Mouse (Mus musculus): Measurements from ENCODE around the gene Lin7c. TPM values are rescaled to one million over a fixed set of nuclear protein-coding genes. Genes with fewer than 3 reads are reported as not detected.

Gene Lin7c
- total and polyA plus RNA-seq, 2 experiments from 2014 or later = 175 to 283 TPM

DNA sequence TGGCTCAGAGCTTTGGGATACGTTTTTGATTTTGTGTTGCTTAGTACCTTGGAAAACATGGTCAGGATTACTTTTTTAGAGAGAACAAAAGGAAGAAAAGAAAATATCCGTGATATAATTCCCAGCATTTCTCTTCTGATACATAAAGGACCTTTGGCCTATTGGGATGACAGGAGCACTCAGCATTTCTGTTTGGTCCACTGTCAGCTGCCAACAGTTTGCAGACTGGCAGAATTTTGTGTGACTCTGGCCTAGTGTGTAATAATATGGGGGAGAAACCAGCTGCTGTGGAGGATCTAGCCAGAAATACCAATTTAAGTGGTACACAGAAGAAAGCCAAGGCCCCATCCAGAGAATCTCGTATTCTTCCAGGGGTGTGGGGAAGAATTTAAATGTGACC is 59.7 kb downstream of the Lin7c start:
- Histone ChIP-seq H3K4me3 (ENCODE audit: low read depth, low read length) (no peak overlapping the region), H3K36me3 (ENCODE audit: insufficient read depth) (no peaks in the 10 kb centered on the region), H3K27me3 (ENCODE audit: insufficient read depth, low read length) (peaks cover 39% of the 10 kb centered on the region), H3K9me3 (ENCODE audit: low read length) (no peaks in the 10 kb centered on the region), H3K4me1 (ENCODE audit: insufficient read depth) (peaks cover 5% of the 10 kb centered on the region), H3K9ac (no peak overlapping the region), H3K4me2 (ENCODE audit: low read depth) (no peak overlapping the region), H3K27ac (ENCODE audit: low read depth, low read length) (no peak overlapping the region)
- ATAC-seq (no peak), DNase-seq (no peak)
- WGBS = 67% methylated on average over 3 of the region's 3 CpGs
- TF ChIP-seq CTCF (IDR thresholded peaks at IDR 0.05; ENCODE audit: low read depth) = no peak

Other genes with a start within 250 kb of the Lin7c start
- gene Bdnf, start 216.2 kb upstream of the Lin7c start, total RNA-seq (2014; rRNA removed) = 4.6 and 8.0 TPM in 2 replicates
- gene Bdnf, start 216.2 kb upstream of the Lin7c start, polyA plus RNA-seq (2015; fragmentation: Nextera tagmentation; extraction: Ambion mirVana) = 3.6 and 6.0 TPM in 2 replicates
- 18.1 and 26.7 TPM in 2 replicates for gene Lgr4, start 26.8 kb downstream of the Lin7c start, total RNA-seq (2014; rRNA removed)
- gene Lgr4, start 26.8 kb downstream of the Lin7c start, polyA plus RNA-seq (2015; fragmentation: Nextera tagmentation; extraction: Ambion mirVana) = 4.6 and 5.6 TPM in 2 replicates
- gene Ccdc34, start 127.0 kb downstream of the Lin7c start, total RNA-seq (2014; rRNA removed) = 27.3 and 27.5 TPM in 2 replicates
- 26.6 and 27.3 TPM in 2 replicates for gene Ccdc34, start 127.0 kb downstream of the Lin7c start, polyA plus RNA-seq (2015; fragmentation: Nextera tagmentation; extraction: Ambion mirVana)

Data from forebrain, postnatal 0 days (tissue).